Mouse (Mus musculus) liver, embryonic 14.5 days (tissue): Measurements from ENCODE around the gene Tnxb.

Source experiments
- CTCF ChIP-seq: IDR thresholded peaks from 2 replicates; pipeline ENCODE4 v1.5.1; 2016; ENCODE audit warnings: antibody characterized with exemption, low read depth, control low read depth
- EP300 ChIP-seq: IDR thresholded peaks from 2 replicates; pipeline ENCODE4 v1.6.1; 2016; ENCODE audit warnings: antibody characterized with exemption, low read depth

DNA sequence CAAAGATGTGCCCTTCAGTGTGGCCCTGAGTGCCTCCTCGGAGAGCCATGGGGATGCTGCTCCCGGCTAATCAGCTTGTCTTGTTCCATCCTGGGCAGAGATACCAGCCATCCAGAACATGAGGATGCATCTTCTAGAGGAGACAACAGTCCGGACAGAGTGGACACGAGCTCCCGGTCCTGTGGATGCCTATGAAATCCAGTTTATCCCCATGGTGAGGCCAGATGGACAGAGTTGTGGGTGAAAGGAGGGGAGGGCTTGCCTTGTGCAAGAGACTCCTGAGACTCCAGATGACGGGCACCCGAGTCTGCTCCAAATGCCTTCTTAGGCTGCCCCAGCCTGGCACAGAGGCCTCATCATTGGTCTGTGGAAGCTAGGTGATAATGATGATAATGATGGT, 2.8 kb downstream of the Tnxb start:
- TF ChIP-seq EP300 = no peak
- no peak for TF ChIP-seq CTCF
